Mouse (Mus musculus) embryonic fibroblast, embryonic 13.5 days (primary cell): ENCODE results near the gene Tma7.

ENCODE experiments used
- CTCF ChIP-seq: IDR thresholded peaks from 2 replicates; pipeline ENCODE4 v1.5.1; 2011; ENCODE audit warnings: mild to moderate bottlenecking, control low read depth, low read length, moderate library complexity, borderline replicate concordance; ENCODE audit not compliant: insufficient read depth
- POLR2A ChIP-seq: IDR thresholded peaks from 2 replicates; pipeline ENCODE4 v1.6.1; 2011; ENCODE audit warnings: low read depth, mild to moderate bottlenecking, control low read depth, low read length, moderate library complexity

DNA sequence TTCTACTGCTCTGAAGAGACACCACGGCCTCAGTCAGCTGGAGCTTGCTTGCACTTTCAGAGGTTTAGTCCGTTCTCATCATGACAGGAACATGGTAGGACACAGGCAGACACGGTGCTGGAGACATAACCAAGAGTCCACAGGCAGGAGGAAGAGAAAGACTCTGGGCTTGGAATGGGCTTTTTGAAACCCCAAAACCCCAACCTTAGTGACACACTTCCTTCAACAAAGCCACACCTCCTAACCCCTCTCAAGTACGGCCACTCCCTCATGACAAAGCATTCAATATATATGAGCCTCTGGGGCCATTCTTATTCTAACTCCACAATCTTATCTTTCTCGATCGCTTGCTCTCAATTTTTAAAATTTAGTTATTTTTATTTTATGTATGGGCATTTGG, 50.0 kb downstream of the Tma7 start:
- TF ChIP-seq POLR2A = no peak
- TF ChIP-seq CTCF = no peak
